Mouse (Mus musculus): ENCODE results near the gene Mtch1. TPM values are rescaled to one million over a fixed set of nuclear protein-coding genes. Genes with fewer than 3 reads are reported as not detected.
A peak's percentile ranks its signal among the peaks of the same experiment; 100 is the strongest.
"Not testable (repeated sequence)": the region's sequence is repeated elsewhere in the genome, so short reads cannot be mapped to it uniquely, and the experiment has no call there.

Mtch1 gene
- 533 and 550 TPM in 2 replicates for polyA plus RNA-seq (2014; fragmentation: Nextera tagmentation; extraction: Ambion mirVana)

GRCm38 (mm10) chr17:29347645-29348256 is at the start of gene Mtch1:
Gene Mtch1 (minus strand): TSS chr17:29347934.
- WGBS, result 1% methylated on average over 46 of the region's 53 CpGs
- Histone ChIP-seq H3K36me3 (ENCODE audit: control insufficient read depth, insufficient read depth, low read length) (peaks cover 17% of the 10 kb centered on the region), H3K9me3 (ENCODE audit: control insufficient read depth, low read length) (no peaks in the 10 kb centered on the region), H3K9ac (replicated peaks; ENCODE audit: low read length) (peak within 1 kb of the TSS; percentile 90), H3K4me1 (ENCODE audit: control insufficient read depth, insufficient read depth, low read length) (peaks cover 18% of the 10 kb centered on the region), H3K4me2 (ENCODE audit: low read length) (peak within 1 kb of the TSS; percentile 61), H3K27ac (replicated peaks; ENCODE audit: low read depth, low read length) (peak within 1 kb of the TSS; percentile 93), H3K4me3 (replicated peaks; ENCODE audit: low read depth, low read length) (peak within 1 kb of the TSS; percentile 86), H3K27me3 (ENCODE audit: control insufficient read depth, insufficient read depth, low read length) (no peaks in the 10 kb centered on the region)
- DNase-seq, result peak; percentile 98
- peak; percentile 94 for ATAC-seq (ENCODE audit: low FRiP score, low TSS enrichment)

GRCm38 (mm10) chr17:29396821-29397242 is 49.1 kb upstream of the Mtch1 start:
- Histone ChIP-seq H3K27ac (replicated peaks; ENCODE audit: low read depth, low read length) (no peak overlapping the region), H3K4me1 (ENCODE audit: control insufficient read depth, insufficient read depth, low read length) (peaks cover 20% of the 10 kb centered on the region), H3K9me3 (ENCODE audit: control insufficient read depth, low read length) (no peaks in the 10 kb centered on the region), H3K4me2 (ENCODE audit: low read length) (no peak overlapping the region), H3K36me3 (ENCODE audit: control insufficient read depth, insufficient read depth, low read length) (no peaks in the 10 kb centered on the region), H3K27me3 (ENCODE audit: control insufficient read depth, insufficient read depth, low read length) (no peaks in the 10 kb centered on the region), H3K4me3 (replicated peaks; ENCODE audit: low read depth, low read length) (no peak overlapping the region), H3K9ac (replicated peaks; ENCODE audit: low read length) (no peak overlapping the region)
- DNase-seq, result peak; percentile 93
- ATAC-seq (ENCODE audit: low FRiP score, low TSS enrichment), result peak; percentile 71
- WGBS, result 19% methylated on average over 6 of the region's 6 CpGs

- no peaks in the 10 kb centered on the region for H3K9me3 ChIP-seq (ENCODE audit: control insufficient read depth, low read length)
- peaks cover 20% of the 10 kb centered on the region for H3K4me1 ChIP-seq (ENCODE audit: control insufficient read depth, insufficient read depth, low read length)
- no peak overlapping the region for H3K9ac ChIP-seq (replicated peaks; ENCODE audit: low read length)
- no peak for ATAC-seq (ENCODE audit: low FRiP score, low TSS enrichment)
- H3K36me3 ChIP-seq (ENCODE audit: control insufficient read depth, insufficient read depth, low read length), result no peaks in the 10 kb centered on the region
- no peak overlapping the region for H3K4me2 ChIP-seq (ENCODE audit: low read length)
- H3K27ac ChIP-seq (replicated peaks; ENCODE audit: low read depth, low read length), result no peak overlapping the region
- WGBS, result 62% methylated on average over 6 of the region's 6 CpGs
- H3K4me3 ChIP-seq (replicated peaks; ENCODE audit: low read depth, low read length), result no peak overlapping the region
- DNase-seq, result no peak
- H3K27me3 ChIP-seq (ENCODE audit: control insufficient read depth, insufficient read depth, low read length), result no peaks in the 10 kb centered on the region
These were observed 48.5 kb upstream of the Mtch1 start for GRCm38 (mm10) chr17:29396056-29396799.

- ATAC-seq (ENCODE audit: low FRiP score, low TSS enrichment), result no peak
- no peak for DNase-seq
- Histone ChIP-seq H3K4me3 (replicated peaks; ENCODE audit: low read depth, low read length) (no peak overlapping the region), H3K9me3 (ENCODE audit: control insufficient read depth, low read length) (no peaks in the 10 kb centered on the region), H3K9ac (replicated peaks; ENCODE audit: low read length) (no peak overlapping the region), H3K27me3 (ENCODE audit: control insufficient read depth, insufficient read depth, low read length) (no peaks in the 10 kb centered on the region), H3K4me2 (ENCODE audit: low read length) (no peak overlapping the region), H3K4me1 (ENCODE audit: control insufficient read depth, insufficient read depth, low read length) (peaks cover 20% of the 10 kb centered on the region), H3K27ac (replicated peaks; ENCODE audit: low read depth, low read length) (no peak overlapping the region), H3K36me3 (ENCODE audit: control insufficient read depth, insufficient read depth, low read length) (no peaks in the 10 kb centered on the region)
- 64% methylated on average over 7 of the region's 7 CpGs for WGBS
These were observed 47.6 kb upstream of the Mtch1 start for GRCm38 (mm10) chr17:29395381-29395780.

GRCm38 (mm10) chr17:29394761-29395160 is 47.0 kb upstream of the Mtch1 start:
- not testable (repeated sequence) for ATAC-seq (ENCODE audit: low FRiP score, low TSS enrichment); H3K9me3 ChIP-seq (ENCODE audit: control insufficient read depth, low read length); H3K4me3 ChIP-seq (replicated peaks; ENCODE audit: low read depth, low read length); H3K27me3 ChIP-seq (ENCODE audit: control insufficient read depth, insufficient read depth, low read length); H3K27ac ChIP-seq (replicated peaks; ENCODE audit: low read depth, low read length); H3K9ac ChIP-seq (replicated peaks; ENCODE audit: low read length); DNase-seq; H3K4me2 ChIP-seq (ENCODE audit: low read length); H3K36me3 ChIP-seq (ENCODE audit: control insufficient read depth, insufficient read depth, low read length)
- H3K4me1 ChIP-seq (ENCODE audit: control insufficient read depth, insufficient read depth, low read length), result peaks cover 20% of the 10 kb centered on the region
- WGBS, result 72% methylated on average over 2 of the region's 2 CpGs

GRCm38 (mm10) chr17:29394106-29394760 is 46.5 kb upstream of the Mtch1 start:
- ATAC-seq (ENCODE audit: low FRiP score, low TSS enrichment), result no peak
- no peak overlapping the region for H3K9ac ChIP-seq (replicated peaks; ENCODE audit: low read length)
- H3K27me3 ChIP-seq (ENCODE audit: control insufficient read depth, insufficient read depth, low read length), result no peaks in the 10 kb centered on the region
- H3K9me3 ChIP-seq (ENCODE audit: control insufficient read depth, low read length), result no peaks in the 10 kb centered on the region
- peaks cover 17% of the 10 kb centered on the region for H3K4me1 ChIP-seq (ENCODE audit: control insufficient read depth, insufficient read depth, low read length)
- H3K36me3 ChIP-seq (ENCODE audit: control insufficient read depth, insufficient read depth, low read length), result no peaks in the 10 kb centered on the region
- no peak overlapping the region for H3K27ac ChIP-seq (replicated peaks; ENCODE audit: low read depth, low read length)
- no peak for DNase-seq
- no peak overlapping the region for H3K4me2 ChIP-seq (ENCODE audit: low read length)
- 72% methylated on average over 9 of the region's 9 CpGs for WGBS
- no peak overlapping the region for H3K4me3 ChIP-seq (replicated peaks; ENCODE audit: low read depth, low read length)

- no peaks in the 10 kb centered on the region for H3K27me3 ChIP-seq (ENCODE audit: control insufficient read depth, insufficient read depth, low read length)
- H3K9ac ChIP-seq (replicated peaks; ENCODE audit: low read length), result no peak overlapping the region
- H3K4me3 ChIP-seq (replicated peaks; ENCODE audit: low read depth, low read length), result no peak overlapping the region
- DNase-seq (no peak), ATAC-seq (ENCODE audit: low FRiP score, low TSS enrichment) (no peak)
- peaks cover 10% of the 10 kb centered on the region for H3K4me1 ChIP-seq (ENCODE audit: control insufficient read depth, insufficient read depth, low read length)
- no peak overlapping the region for H3K27ac ChIP-seq (replicated peaks; ENCODE audit: low read depth, low read length)
- no peaks in the 10 kb centered on the region for H3K9me3 ChIP-seq (ENCODE audit: control insufficient read depth, low read length)
- H3K36me3 ChIP-seq (ENCODE audit: control insufficient read depth, insufficient read depth, low read length), result no peaks in the 10 kb centered on the region
- H3K4me2 ChIP-seq (ENCODE audit: low read length), result no peak overlapping the region
- 65% methylated on average over 14 of the region's 14 CpGs for WGBS
These were observed 45.8 kb upstream of the Mtch1 start for GRCm38 (mm10) chr17:29393335-29394089.

GRCm38 (mm10) chr17:29391280-29391679 is 43.5 kb upstream of the Mtch1 start:
- no peak overlapping the region for H3K27ac ChIP-seq (replicated peaks; ENCODE audit: low read depth, low read length)
- no peak overlapping the region for H3K4me3 ChIP-seq (replicated peaks; ENCODE audit: low read depth, low read length)
- H3K4me1 ChIP-seq (ENCODE audit: control insufficient read depth, insufficient read depth, low read length), result no peaks in the 10 kb centered on the region
- 91% methylated on average over 8 of the region's 8 CpGs for WGBS
- H3K9me3 ChIP-seq (ENCODE audit: control insufficient read depth, low read length), result no peaks in the 10 kb centered on the region
- no peak overlapping the region for H3K4me2 ChIP-seq (ENCODE audit: low read length)
- H3K27me3 ChIP-seq (ENCODE audit: control insufficient read depth, insufficient read depth, low read length), result no peaks in the 10 kb centered on the region
- no peaks in the 10 kb centered on the region for H3K36me3 ChIP-seq (ENCODE audit: control insufficient read depth, insufficient read depth, low read length)
- no peak overlapping the region for H3K9ac ChIP-seq (replicated peaks; ENCODE audit: low read length)
- no peak for ATAC-seq (ENCODE audit: low FRiP score, low TSS enrichment)
- no peak for DNase-seq

All from midbrain, embryonic 14.5 days (tissue).